In the genomic region with DNA sequence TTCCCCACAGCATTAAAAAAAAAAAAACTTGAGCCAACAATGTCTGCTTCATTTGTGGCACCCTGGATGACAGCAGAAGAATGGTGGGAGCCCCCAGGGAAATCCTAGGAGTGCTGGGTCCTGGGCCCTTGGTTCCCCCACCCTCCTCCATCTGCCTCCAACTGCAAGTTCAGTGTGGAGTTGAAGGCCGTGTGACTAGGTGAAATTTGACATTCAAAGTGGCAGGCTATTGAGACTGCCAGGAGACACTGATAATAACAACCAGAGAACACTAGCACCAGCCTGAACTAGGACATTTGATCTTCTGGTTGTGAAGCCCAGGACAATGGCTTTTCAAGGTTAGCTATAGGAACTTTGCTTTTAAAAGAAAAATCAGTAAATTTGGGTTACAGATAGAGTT, we compare ENCODE assay signal across 27 mouse cellular contexts.
DNase-seq lines count a peak whose midpoint lies in the region; ATAC-seq and TF ChIP-seq lines count a peak whose summit lies in the region.
"Had no signal": no experiment of that assay in that cellular context is flagged by ENCODE, and none has a peak within 500 bp of the region (broad histone marks: within the 10 kb centered on the region; RNA-seq: fewer than 3 reads in every experiment).

No protein-coding gene starts in this region.

- no peak for ATAC-seq in heart, embryonic 12.5 days (ENCODE audit: insufficient number of reproducible peaks, low FRiP score)
- ATAC-seq in heart, postnatal 0 days (ENCODE audit: insufficient read depth, low read depth), result peak; percentile 75
- ATAC-seq: forebrain, embryonic 15.5 days; hindbrain, embryonic 16.5 days; lung, postnatal 0 days; midbrain, embryonic 13.5 days; Patski had no signal

- peaks cover 7% of the 10 kb centered on the region for H3K4me1 ChIP-seq in heart, adult 2 months (ENCODE audit: control insufficient read depth, insufficient read depth, low read length)
- peaks cover 53% of the 10 kb centered on the region for H3K4me1 ChIP-seq in heart, embryonic 12.5 days (replicated peaks)
- peaks cover 24% of the 10 kb centered on the region for H3K4me1 ChIP-seq in heart, postnatal 0 days (ENCODE audit: control insufficient read depth, insufficient read depth)
- H3K4me1 ChIP-seq: liver, embryonic 13.5 days; midbrain, embryonic 13.5 days had no signal

- no peak overlapping the region for H3K4me3 ChIP-seq in heart, adult 2 months
- H3K4me3 ChIP-seq in heart, embryonic 12.5 days, result no peak overlapping the region
- no peak overlapping the region for H3K4me3 ChIP-seq in heart, postnatal 0 days (ENCODE audit: low read depth, low read length)
- H3K4me3 ChIP-seq: embryonic facial prominence, embryonic 13.5 days; forebrain, embryonic 10.5 days; forebrain, embryonic 15.5 days; hindbrain, embryonic 10.5 days; limb, embryonic 10.5 days; limb, embryonic 15.5 days; liver, embryonic 13.5 days; midbrain, embryonic 13.5 days; neural tube, embryonic 13.5 days had no signal

- DNase-seq in adrenal gland, postnatal 10 days, result peak; percentile 12
- DNase-seq in adrenal gland, postnatal 4 days (ENCODE audit: low spot score in 2 of 2), result no peak
- peak in 1 of 2 experiments; percentile 45 for DNase-seq in heart, adult 2 months
- DNase-seq in heart, postnatal 0 days (ENCODE audit: low spot score), result peak; percentile 86
- no peak for DNase-seq in left cerebral cortex, postnatal 25 days (ENCODE audit: low spot score in 2 of 2)
- DNase-seq in cerebellum, adult 11-12 months, result no peak
- DNase-seq in kidney, adult 18-20 months, result no peak
- DNase-seq: cerebellum, adult 9-10 months; kidney, adult 8-10 months; kidney, postnatal 4 days; liver, embryonic 13.5 days; lung, adult 18-20 months; thymus, postnatal 4 days had no signal

- no peaks in the 10 kb centered on the region for H3K27me3 ChIP-seq in heart, adult 2 months (ENCODE audit: control insufficient read depth, insufficient read depth, low read length)
- H3K27me3 ChIP-seq in heart, embryonic 12.5 days (replicated peaks), result no peaks in the 10 kb centered on the region
- H3K27me3 ChIP-seq in heart, postnatal 0 days (ENCODE audit: control insufficient read depth, insufficient read depth, low read length), result no peaks in the 10 kb centered on the region
- H3K27me3 ChIP-seq: embryonic facial prominence, embryonic 13.5 days; forebrain, embryonic 15.5 days; limb, embryonic 15.5 days; liver, embryonic 13.5 days; midbrain, embryonic 13.5 days; neural tube, embryonic 13.5 days; Patski had no signal

- WGBS in heart, adult 2 months, result 50% methylated on average over 1 of the region's 1 CpGs
- 33% methylated on average over 1 of the region's 1 CpGs for WGBS in heart, embryonic 12.5 days
- WGBS in heart, postnatal 0 days, result 27% methylated on average over 1 of the region's 1 CpGs

- H3K79me2 ChIP-seq in heart, adult 2 months (replicated peaks; ENCODE audit: control insufficient read depth, insufficient read depth, low read length), result no peaks in the 10 kb centered on the region

- peak overlapping the region; percentile 75 for H3K27ac ChIP-seq in heart, adult 2 months
- H3K27ac ChIP-seq in heart, embryonic 12.5 days (ENCODE audit: poor library complexity, severe bottlenecking), result peak overlapping the region; percentile 63
- H3K27ac ChIP-seq in heart, postnatal 0 days (ENCODE audit: low read depth), result peak overlapping the region; percentile 89
- H3K27ac ChIP-seq: embryonic facial prominence, embryonic 13.5 days; forebrain, embryonic 10.5 days; forebrain, embryonic 15.5 days; hindbrain, embryonic 10.5 days; kidney, postnatal 0 days; limb, embryonic 10.5 days; limb, embryonic 15.5 days; liver, embryonic 13.5 days; macrophage; midbrain, embryonic 13.5 days; neural tube, embryonic 13.5 days had no signal

- intact Hi-C loops in heart, adult 2 months (cut with DNase I), result loop anchor here (5.0 kb wide), 1 partner anchor 69 kb away; no protein-coding TSS in a partner anchor
- intact Hi-C loops in left cerebral cortex, postnatal 25 days (cut with DNase I), result no loop called here

- peaks cover 6% of the 10 kb centered on the region; the same call in 1 of the 2 replicates for H3K36me3 ChIP-seq in heart, adult 2 months (ENCODE audit: control insufficient read depth, insufficient read depth, low read length)
- H3K36me3 ChIP-seq in heart, embryonic 12.5 days, result no peaks in the 10 kb centered on the region
- no peaks in the 10 kb centered on the region for H3K36me3 ChIP-seq in heart, postnatal 0 days (replicated peaks; ENCODE audit: control insufficient read depth, insufficient read depth, low read length)
- H3K36me3 ChIP-seq: embryonic facial prominence, embryonic 13.5 days; forebrain, embryonic 10.5 days; forebrain, embryonic 15.5 days; hindbrain, embryonic 10.5 days; limb, embryonic 10.5 days; limb, embryonic 15.5 days; liver, embryonic 13.5 days; midbrain, embryonic 13.5 days; neural tube, embryonic 13.5 days had no signal

- no peak overlapping the region for H3K9ac ChIP-seq in heart, adult 2 months (ENCODE audit: low read depth, low read length)
- no peak overlapping the region for H3K9ac ChIP-seq in heart, embryonic 12.5 days
- no peak overlapping the region for H3K9ac ChIP-seq in heart, postnatal 0 days (replicated peaks; ENCODE audit: low read depth, low read length)
- H3K9ac ChIP-seq: embryonic facial prominence, embryonic 13.5 days; forebrain, embryonic 15.5 days; limb, embryonic 15.5 days; liver, embryonic 13.5 days; midbrain, embryonic 13.5 days; neural tube, embryonic 13.5 days had no signal

- TF ChIP-seq POLR2A in heart, adult 2 months (IDR thresholded peaks at IDR 0.05; ENCODE audit: insufficient read depth, low read depth, low read length), result no peak

- no peak overlapping the region for H3K4me2 ChIP-seq in heart, embryonic 12.5 days
- H3K4me2 ChIP-seq in heart, postnatal 0 days (ENCODE audit: low read depth, low read length), result no peak overlapping the region
- H3K4me2 ChIP-seq: embryonic facial prominence, embryonic 13.5 days; forebrain, embryonic 15.5 days; limb, embryonic 15.5 days; liver, embryonic 13.5 days; midbrain, embryonic 13.5 days; neural tube, embryonic 13.5 days had no signal

- no peak for TF ChIP-seq CTCF in heart, adult 2 months (IDR thresholded peaks at IDR 0.05)
- no peak for TF ChIP-seq CTCF in heart, postnatal 0 days (IDR thresholded peaks at IDR 0.05; ENCODE audit: low read depth)

- TF ChIP-seq EP300 in heart, adult 2 months (IDR thresholded peaks at IDR 0.05; ENCODE audit: insufficient read depth, low read depth, low read length), result no peak
- TF ChIP-seq EP300 in heart, postnatal 0 days (IDR thresholded peaks at IDR 0.05; ENCODE audit: low read depth), result peak; percentile 21; the same call in 1 of the 2 replicates

- H3K9me3 ChIP-seq in heart, embryonic 12.5 days (replicated peaks), result no peaks in the 10 kb centered on the region
- H3K9me3 ChIP-seq in heart, postnatal 0 days (replicated peaks; ENCODE audit: control insufficient read depth, low read length), result no peaks in the 10 kb centered on the region
- H3K9me3 ChIP-seq: embryonic facial prominence, embryonic 13.5 days; forebrain, embryonic 10.5 days; forebrain, embryonic 15.5 days; hindbrain, embryonic 10.5 days; limb, embryonic 10.5 days; limb, embryonic 15.5 days; liver, embryonic 13.5 days; midbrain, embryonic 13.5 days; neural tube, embryonic 13.5 days had no signal

Comparison
In these comparisons a context has a peak if more than half of its experiments do, and no peak if none do; other contexts are left out.
1. DNase-seq: peak in adrenal gland, postnatal 10 days (single experiment) and heart, postnatal 0 days (single experiment); none in adrenal gland, postnatal 4 days (0 of 2), left cerebral cortex, postnatal 25 days (0 of 2), cerebellum, adult 11-12 months (single experiment) and kidney, adult 18-20 months (single experiment).
2. Peak in every context shown above with its lines, with median percentiles within 50 percentile points of each other: H3K27ac ChIP-seq.